Mouse (Mus musculus) CH12.LX (cell line): ENCODE results near the gene Kcnk3.

Source experiments
- BHLHE40 ChIP-seq: IDR thresholded peaks from 2 replicates; pipeline ENCODE4 v1.6.1; 2011; ENCODE audit warnings: mild to moderate bottlenecking, low read depth, low read length, improper control_type of control experiment
- CTCF ChIP-seq, 2 experiments: IDR thresholded peaks in 1 of 2; conservative IDR thresholded peaks in 1 of 2; 2 replicates each; pipeline ENCODE4 v1.5.1; 2011 to 2012; ENCODE audit warnings: low read depth in 2 of 2, low read length in 2 of 2, improper control_type of control experiment in 1 of 2, inconsistent platforms in 1 of 2, mild to moderate bottlenecking in 1 of 2, moderate library complexity in 1 of 2
- E2F4 ChIP-seq: IDR thresholded peaks from 2 replicates; pipeline ENCODE4 v1.6.1; 2011; ENCODE audit warnings: low read depth, low read length, improper control_type of control experiment; ENCODE audit not compliant: insufficient replicate concordance
- NRF1 ChIP-seq: IDR thresholded peaks from 2 replicates; pipeline ENCODE4 v1.6.1; 2014; ENCODE audit warnings: low read depth, mild to moderate bottlenecking, inconsistent platforms, low read length, improper control_type of control experiment, moderate library complexity
- POLR2A ChIP-seq: IDR thresholded peaks from 2 replicates; pipeline ENCODE4 v1.6.1; 2011; ENCODE audit warnings: low read depth, mild to moderate bottlenecking, improper control_type of control experiment, low read length
- USF1 ChIP-seq: IDR thresholded peaks from 2 replicates; pipeline ENCODE4 v1.6.1; 2014; ENCODE audit warnings: low read depth, mild to moderate bottlenecking, inconsistent platforms, low read length, improper control_type of control experiment
- ZKSCAN1 ChIP-seq: IDR thresholded peaks from 2 replicates; pipeline ENCODE4 v1.6.1; 2012; ENCODE audit warnings: low read depth, inconsistent platforms, low read length, improper control_type of control experiment, borderline replicate concordance
- ZMIZ1 ChIP-seq: IDR thresholded peaks from 2 replicates; pipeline ENCODE4 v1.6.1; 2012; ENCODE audit warnings: low read depth, mild to moderate bottlenecking, inconsistent platforms, low read length, improper control_type of control experiment

DNA sequence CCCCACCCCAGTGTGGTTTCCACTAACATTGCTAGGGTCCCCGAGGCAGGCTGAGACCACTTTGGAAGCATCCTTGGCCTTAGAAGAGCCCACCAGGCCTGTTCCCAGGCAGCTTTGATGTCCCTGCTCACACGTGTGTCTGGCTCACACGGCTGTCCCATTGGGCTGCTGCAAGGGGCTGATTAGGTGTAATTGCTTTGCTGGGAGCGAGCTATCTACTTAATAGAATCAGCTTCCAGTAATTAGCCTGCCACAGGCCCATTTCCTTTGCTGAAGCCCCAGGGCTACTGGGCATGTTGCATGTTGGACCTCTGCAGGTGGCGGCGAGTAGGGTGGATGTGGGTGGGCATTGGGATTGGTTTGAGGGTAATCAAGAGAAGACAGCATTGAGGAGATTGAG lies 7.2 kb upstream of the Kcnk3 start:
- TF ChIP-seq USF1 (no peak), CTCF (conservative IDR thresholded peaks at IDR 0.05 in 1 of 2, IDR thresholded peaks at IDR 0.05 in 1 of 2; ENCODE audit: low read depth in 2 of 2, low read length in 2 of 2) (no peak), POLR2A (no peak), E2F4 (no peak), BHLHE40 (no peak), NRF1 (no peak), ZMIZ1 (no peak), ZKSCAN1 (no peak)
